Mouse (Mus musculus): ENCODE data around the gene Ccnyl1. TPM values are rescaled to one million over a fixed set of nuclear protein-coding genes. Genes with fewer than 3 reads are reported as not detected.

Ccnyl1 gene
- polyA plus RNA-seq, 1 experiment from 2014 or later: 6.1 TPM

GRCm38 (mm10) chr1:64676060-64676839, 14.0 kb upstream of the Ccnyl1 start:
- Histone ChIP-seq H3K27ac (replicated peaks) (no peak overlapping the region), H3K4me1 (peaks cover 11% of the 10 kb centered on the region), H3K36me3 (replicated peaks) (0 out of 2 replicates have a peak, but pooled peaks cover 2% of the 10 kb centered on the region), H3K27me3 (replicated peaks; ENCODE audit: low read depth, poor library complexity, severe bottlenecking) (peaks cover 3% of the 10 kb centered on the region; the same call in 1 of the 2 replicates), H3K4me3 (no peak overlapping the region), H3K9me3 (0 out of 2 replicates have a peak, but pooled peaks cover 4% of the 10 kb centered on the region)
- WGBS: 50% methylated on average over 6 of the region's 6 CpGs
- DNase-seq (ENCODE audit: low spot score): no peak

GRCm38 (mm10) chr1:64681499-64681898, 8.8 kb upstream of the Ccnyl1 start:
- Histone ChIP-seq H3K27me3 (replicated peaks; ENCODE audit: low read depth, poor library complexity, severe bottlenecking) (peaks cover 3% of the 10 kb centered on the region; the same call in 1 of the 2 replicates), H3K27ac (replicated peaks) (no peak overlapping the region), H3K36me3 (replicated peaks) (peaks cover 22% of the 10 kb centered on the region), H3K4me3 (no peak overlapping the region), H3K4me1 (peaks cover 9% of the 10 kb centered on the region), H3K9me3 (no peaks in the 10 kb centered on the region)
- no peak for DNase-seq (ENCODE audit: low spot score)
- WGBS: 94% methylated on average over 3 of the region's 3 CpGs

DNA sequence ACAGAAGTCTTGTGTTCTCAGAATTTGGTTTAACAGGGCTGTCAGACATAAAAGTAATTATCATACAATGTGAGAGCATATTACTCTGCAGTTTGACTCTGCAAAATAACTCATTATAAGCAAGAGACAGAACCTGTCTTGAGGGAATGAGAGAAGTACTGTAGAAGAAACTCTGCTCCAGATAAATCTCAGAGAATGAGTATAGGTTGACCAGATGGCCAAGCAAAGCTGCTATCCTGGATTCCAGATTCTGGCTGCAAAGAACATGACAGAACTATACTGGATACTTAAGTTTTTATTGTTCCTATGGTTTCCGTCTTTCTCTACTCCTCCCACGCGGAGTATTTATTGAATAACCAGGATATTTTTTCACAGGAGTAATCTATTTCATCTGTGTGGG, 7.2 kb upstream of the Ccnyl1 start:
- WGBS: 93% methylated on average over 3 of the region's 3 CpGs
- Histone ChIP-seq H3K27ac (replicated peaks) (no peak overlapping the region), H3K4me1 (peaks cover 2% of the 10 kb centered on the region), H3K27me3 (replicated peaks; ENCODE audit: low read depth, poor library complexity, severe bottlenecking) (peaks cover under 1% of the 10 kb centered on the region; the same call in 1 of the 2 replicates), H3K4me3 (no peak overlapping the region), H3K9me3 (no peaks in the 10 kb centered on the region), H3K36me3 (replicated peaks) (peaks cover 22% of the 10 kb centered on the region)
- no peak for DNase-seq (ENCODE audit: low spot score)

DNA sequence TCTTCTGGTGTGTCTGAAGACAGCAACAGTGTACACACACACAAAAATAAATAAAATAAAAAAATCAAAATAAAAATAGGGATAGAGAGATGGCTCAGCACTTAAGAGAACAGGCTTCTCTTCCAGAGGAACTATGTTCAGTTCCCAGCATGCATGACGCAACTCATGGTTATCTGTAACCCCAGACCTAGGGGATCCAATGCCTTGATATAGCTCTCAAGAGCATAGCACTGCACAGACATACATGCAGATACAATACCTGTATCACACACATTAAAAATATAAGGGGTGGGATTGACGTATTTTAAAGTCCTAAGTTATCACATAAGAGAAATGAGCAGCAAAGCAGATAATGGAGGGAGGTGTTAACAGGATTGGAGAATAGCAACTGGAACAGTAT, 5.8 kb upstream of the Ccnyl1 start:
- WGBS: 96% methylated on average over 2 of the region's 2 CpGs
- peaks cover 22% of the 10 kb centered on the region for H3K36me3 ChIP-seq (replicated peaks)
- no peaks in the 10 kb centered on the region for H3K27me3 ChIP-seq (replicated peaks; ENCODE audit: low read depth, poor library complexity, severe bottlenecking)
- peaks cover 7% of the 10 kb centered on the region for H3K4me1 ChIP-seq
- no peak overlapping the region for H3K4me3 ChIP-seq
- no peak for DNase-seq (ENCODE audit: low spot score)
- H3K27ac ChIP-seq (replicated peaks): no peak overlapping the region
- H3K9me3 ChIP-seq: no peaks in the 10 kb centered on the region

GRCm38 (mm10) chr1:64688046-64688445, 2.2 kb upstream of the Ccnyl1 start:
- H3K4me1 ChIP-seq: peaks cover 31% of the 10 kb centered on the region
- no peak overlapping the region for H3K27ac ChIP-seq (replicated peaks)
- H3K4me3 ChIP-seq: no peak overlapping the region
- no peaks in the 10 kb centered on the region for H3K9me3 ChIP-seq
- no peaks in the 10 kb centered on the region for H3K27me3 ChIP-seq (replicated peaks; ENCODE audit: low read depth, poor library complexity, severe bottlenecking)
- H3K36me3 ChIP-seq (replicated peaks): peaks cover 15% of the 10 kb centered on the region
- WGBS: 74% methylated on average over 4 of the region's 4 CpGs
- DNase-seq (ENCODE audit: low spot score): no peak

GRCm38 (mm10) chr1:64689561-64690212, 568 bp upstream of the Ccnyl1 start:
- Histone ChIP-seq H3K9me3 (no peaks in the 10 kb centered on the region), H3K36me3 (replicated peaks) (0 out of 2 replicates have a peak, but pooled peaks cover 4% of the 10 kb centered on the region), H3K4me3 (peak overlapping the region; percentile 86), H3K27ac (replicated peaks) (peak overlapping the region; percentile 90), H3K4me1 (peaks cover 32% of the 10 kb centered on the region), H3K27me3 (replicated peaks; ENCODE audit: low read depth, poor library complexity, severe bottlenecking) (no peaks in the 10 kb centered on the region)
- WGBS: 29% methylated on average over 9 of the region's 9 CpGs
- DNase-seq (ENCODE audit: low spot score): no peak

- under 1% methylated on average over 55 of the region's 55 CpGs for WGBS
These were observed 881 bp downstream of the Ccnyl1 start for GRCm38 (mm10) chr1:64691121-64691551.

GRCm38 (mm10) chr1:64691581-64691980, 1.3 kb downstream of the Ccnyl1 start:
- whole genome bisulfite sequencing: 3% methylated on average over 9 of the region's 9 CpGs
- peak overlapping the region; percentile 90 for H3K27ac ChIP-seq (replicated peaks)
- no peaks in the 10 kb centered on the region for H3K36me3 ChIP-seq (replicated peaks)
- H3K27me3 ChIP-seq (replicated peaks; ENCODE audit: low read depth, poor library complexity, severe bottlenecking): no peaks in the 10 kb centered on the region
- DNase-seq (ENCODE audit: low spot score): no peak
- peaks cover 32% of the 10 kb centered on the region for H3K4me1 ChIP-seq
- peak overlapping the region; percentile 86 for H3K4me3 ChIP-seq
- no peaks in the 10 kb centered on the region for H3K9me3 ChIP-seq

More at GRCm38 (mm10) chr1:64691121-64691551, 881 bp downstream of the Ccnyl1 start:
- peaks cover 32% of the 10 kb centered on the region for H3K4me1 ChIP-seq
- H3K27me3 ChIP-seq (replicated peaks; ENCODE audit: low read depth, poor library complexity, severe bottlenecking): no peaks in the 10 kb centered on the region
- peak; percentile 66 for DNase-seq (ENCODE audit: low spot score)
- H3K27ac ChIP-seq (replicated peaks): peak overlapping the region; percentile 90
- H3K4me3 ChIP-seq: peak overlapping the region; percentile 86
- no peaks in the 10 kb centered on the region for H3K36me3 ChIP-seq (replicated peaks)
- no peaks in the 10 kb centered on the region for H3K9me3 ChIP-seq

- Histone ChIP-seq H3K27ac (replicated peaks) (no peak overlapping the region), H3K4me1 (peaks cover 18% of the 10 kb centered on the region), H3K9me3 (no peaks in the 10 kb centered on the region), H3K27me3 (replicated peaks; ENCODE audit: low read depth, poor library complexity, severe bottlenecking) (no peaks in the 10 kb centered on the region), H3K4me3 (no peak overlapping the region), H3K36me3 (replicated peaks) (no peaks in the 10 kb centered on the region)
- 81% methylated on average over 3 of the region's 3 CpGs for WGBS
- no peak for DNase-seq (ENCODE audit: low spot score)
These were observed 4.9 kb downstream of the Ccnyl1 start for GRCm38 (mm10) chr1:64695156-64695555.

DNA sequence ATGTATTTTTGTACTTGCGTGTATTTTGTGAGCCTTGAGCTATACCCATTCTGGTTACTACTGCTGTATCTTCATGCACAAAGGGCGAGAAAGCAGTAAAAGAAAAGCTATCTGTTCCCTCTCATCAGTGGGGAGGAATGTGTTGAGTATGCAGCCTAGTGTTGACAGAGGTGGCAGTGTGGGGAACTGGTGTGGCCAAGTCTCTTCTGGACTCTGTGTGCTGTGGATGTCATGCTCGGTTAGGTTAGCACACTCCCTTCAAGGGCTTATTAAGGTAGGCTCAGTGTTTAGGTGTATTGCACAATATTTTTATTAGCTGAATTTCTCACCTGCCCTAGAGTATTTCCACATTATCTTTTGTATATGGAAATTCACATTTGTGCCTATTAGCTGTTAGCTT, 11.5 kb downstream of the Ccnyl1 start:
- WGBS: 85% methylated on average over 3 of the region's 3 CpGs
- H3K4me3 ChIP-seq: no peak overlapping the region
- DNase-seq (ENCODE audit: low spot score): no peak

DNA sequence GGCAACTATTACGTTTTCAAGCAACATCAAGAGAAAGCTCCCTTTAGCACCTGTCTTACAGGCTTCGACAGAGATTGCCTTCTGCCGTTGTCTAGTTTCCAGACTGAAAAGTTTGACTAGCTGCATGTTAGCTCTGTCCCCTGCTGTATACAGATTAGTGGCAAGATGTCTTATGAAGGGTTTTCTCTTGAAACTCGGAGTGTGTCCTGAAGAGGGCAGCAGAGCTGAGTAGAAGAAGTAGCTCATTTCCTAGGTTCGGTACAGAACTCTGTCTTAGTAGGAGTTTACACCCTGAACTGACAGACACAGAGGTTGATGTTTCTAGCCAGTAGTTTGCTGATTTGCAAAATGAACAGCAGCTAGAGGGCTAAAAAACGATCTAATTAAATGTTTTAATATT, 15.0 kb downstream of the Ccnyl1 start:
- Histone ChIP-seq H3K4me1 (no peaks in the 10 kb centered on the region), H3K4me3 (no peak overlapping the region), H3K36me3 (replicated peaks) (peaks cover 43% of the 10 kb centered on the region), H3K27me3 (replicated peaks; ENCODE audit: low read depth, poor library complexity, severe bottlenecking) (no peaks in the 10 kb centered on the region), H3K9me3 (no peaks in the 10 kb centered on the region), H3K27ac (replicated peaks) (no peak overlapping the region)
- 54% methylated on average over 6 of the region's 6 CpGs for WGBS
- peak; percentile 23 for DNase-seq (ENCODE audit: low spot score)

More for the DNA sequence above, 11.5 kb downstream of the Ccnyl1 start:
- H3K9me3 ChIP-seq: no peaks in the 10 kb centered on the region
- H3K27me3 ChIP-seq (replicated peaks; ENCODE audit: low read depth, poor library complexity, severe bottlenecking): no peaks in the 10 kb centered on the region
- no peaks in the 10 kb centered on the region for H3K4me1 ChIP-seq
- H3K27ac ChIP-seq (replicated peaks): no peak overlapping the region
- H3K36me3 ChIP-seq (replicated peaks): peaks cover 33% of the 10 kb centered on the region

GRCm38 (mm10) chr1:64706610-64707009, 16.4 kb downstream of the Ccnyl1 start:
- no peak for DNase-seq (ENCODE audit: low spot score)
- 94% methylated on average over 2 of the region's 2 CpGs for WGBS
- Histone ChIP-seq H3K9me3 (no peaks in the 10 kb centered on the region), H3K27ac (replicated peaks) (no peak overlapping the region), H3K4me3 (no peak overlapping the region), H3K36me3 (replicated peaks) (peaks cover 38% of the 10 kb centered on the region), H3K4me1 (no peaks in the 10 kb centered on the region), H3K27me3 (replicated peaks; ENCODE audit: low read depth, poor library complexity, severe bottlenecking) (no peaks in the 10 kb centered on the region)

- Histone ChIP-seq H3K27me3 (replicated peaks; ENCODE audit: low read depth, poor library complexity, severe bottlenecking) (no peaks in the 10 kb centered on the region), H3K27ac (replicated peaks) (no peak overlapping the region), H3K36me3 (replicated peaks) (peaks cover 28% of the 10 kb centered on the region), H3K4me3 (no peak overlapping the region), H3K4me1 (no peaks in the 10 kb centered on the region), H3K9me3 (no peaks in the 10 kb centered on the region)
- DNase-seq (ENCODE audit: low spot score): no peak
- WGBS: 24% methylated on average over 2 of the region's 2 CpGs
These were observed 19.6 kb downstream of the Ccnyl1 start for GRCm38 (mm10) chr1:64709891-64710290.
